Mouse (Mus musculus) hindbrain, postnatal 0 days (tissue): ENCODE measurements around the gene Fam71e1. TPM values are rescaled to one million over a fixed set of nuclear protein-coding genes. Genes with fewer than 3 reads are reported as not detected.

Experiments
- ATAC-seq: fragments of 200-750 bp; cut with Nextera tagmentation; 2 replicates; pipeline ENCODE4 v1.8.0; 2017; ENCODE audit warnings: mild to moderate bottlenecking, moderate TSS enrichment, moderate library complexity
- DNase-seq: peaks from one replicate; pipeline ENCODE4 v3.0.0-alpha.2; 2015; ENCODE audit warnings: low spot score
- H3K27ac ChIP-seq: fragments of 300-500 bp; sonication (generic); 2 replicates; pipeline ENCODE4 v1.5.1; 2014; ENCODE audit warnings: mild to moderate bottlenecking
- H3K27me3 ChIP-seq: fragments of 300-500 bp; sonication (generic); 2 replicates; pipeline ENCODE4 v1.6.1; 2014; ENCODE audit warnings: low read length, mixed read lengths; ENCODE audit not compliant: insufficient read depth
- H3K36me3 ChIP-seq: fragments of 300-500 bp; sonication (generic); 2 replicates; pipeline ENCODE4 v1.6.1; 2014; ENCODE audit warnings: low read length, mixed read lengths; ENCODE audit not compliant: insufficient read depth
- H3K4me1 ChIP-seq: fragments of 300-500 bp; sonication (generic); 2 replicates; pipeline ENCODE4 v1.6.1; 2014; ENCODE audit warnings: antibody characterized with exemption, low read length, mixed read lengths; ENCODE audit not compliant: insufficient read depth
- H3K4me2 ChIP-seq: fragments of 300-500 bp; sonication (generic); 2 replicates; pipeline ENCODE4 v1.6.1; 2014; ENCODE audit warnings: low read depth, mild to moderate bottlenecking, low read length, moderate library complexity, mixed read lengths
- H3K4me3 ChIP-seq: fragments of 300-500 bp; sonication (generic); 2 replicates; pipeline ENCODE4 v1.5.1; 2014; ENCODE audit warnings: low read length
- H3K9ac ChIP-seq: fragments of 300-500 bp; sonication (generic); replicated peaks from 2 replicates; pipeline ENCODE4 v1.6.1; 2014; ENCODE audit warnings: mild to moderate bottlenecking, low read length, moderate library complexity, mixed read lengths
- H3K9me3 ChIP-seq: fragments of 300-500 bp; sonication (generic); 2 replicates; pipeline ENCODE4 v1.6.1; 2016; ENCODE audit warnings: low read length, mixed read lengths
- CTCF ChIP-seq: IDR thresholded peaks from 2 replicates; pipeline ENCODE4 v1.5.1; 2016; ENCODE audit warnings: antibody characterized with exemption, control low read depth, low read depth
- WGBS: fragments of 180-500 bp; shearing (Covaris S2); extraction: QIAGEN DNeasy Blood & Tissue Kit; methylation state at CpG from one replicate; pipeline ENCODE4 v1.1.7; 2014; 5-methylcytosine and 5-hydroxymethylcytosine counted together
- polyA plus RNA-seq: library from polyadenylated mRNA; unstranded; fragments of >200 nt; fragmentation: Nextera tagmentation; extraction: Ambion mirVana; gene quantifications from 2 replicates; pipeline ENCODE4 v1.2.1, GENCODE M21; 2015
- total RNA-seq: library from RNA; depleted of rRNA; stranded (reverse); fragments of >200 nt; gene quantifications from 2 replicates; pipeline ENCODE4 v1.2.3, GENCODE M21; 2014

The Fam71e1 gene
- total and polyA plus RNA-seq, 2 experiments from 2014 or later = 19.8 to 26.7 TPM

DNA sequence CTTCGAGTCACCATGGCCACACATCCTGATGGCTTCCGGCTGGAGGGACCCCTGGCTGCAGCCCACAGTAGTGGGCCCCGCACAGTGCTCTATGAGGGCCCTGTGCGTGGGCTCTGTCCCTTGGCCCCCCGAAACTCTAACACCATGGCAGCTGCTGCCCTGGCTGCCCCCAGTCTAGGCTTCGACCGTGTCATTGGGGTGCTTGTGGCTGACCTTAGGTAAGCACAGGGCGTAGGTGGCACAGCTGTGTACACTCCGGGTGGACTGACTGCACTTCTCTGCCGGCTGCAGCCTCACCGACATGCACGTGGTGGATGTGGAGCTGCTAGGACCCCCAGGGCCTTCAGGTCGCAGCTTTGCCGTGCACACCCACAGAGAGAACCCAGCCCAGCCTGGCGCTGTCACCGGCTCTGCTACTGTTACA, 29.5 kb upstream of the Fam71e1 start:
- Histone ChIP-seq H3K9me3 (no peaks in the 10 kb centered on the region), H3K9ac (no peak overlapping the region), H3K36me3 (peaks cover 19% of the 10 kb centered on the region; the same call in 1 of the 2 replicates), H3K4me2 (no peak overlapping the region), H3K4me1 (peaks cover 31% of the 10 kb centered on the region), H3K27me3 (no peaks in the 10 kb centered on the region), H3K27ac (peak overlapping the region; percentile 89), H3K4me3 (no peak overlapping the region)
- TF ChIP-seq CTCF = no peak
- ATAC-seq (no peak), DNase-seq (peak; percentile 8)
- WGBS = 64% methylated on average over 16 of the region's 16 CpGs

DNA sequence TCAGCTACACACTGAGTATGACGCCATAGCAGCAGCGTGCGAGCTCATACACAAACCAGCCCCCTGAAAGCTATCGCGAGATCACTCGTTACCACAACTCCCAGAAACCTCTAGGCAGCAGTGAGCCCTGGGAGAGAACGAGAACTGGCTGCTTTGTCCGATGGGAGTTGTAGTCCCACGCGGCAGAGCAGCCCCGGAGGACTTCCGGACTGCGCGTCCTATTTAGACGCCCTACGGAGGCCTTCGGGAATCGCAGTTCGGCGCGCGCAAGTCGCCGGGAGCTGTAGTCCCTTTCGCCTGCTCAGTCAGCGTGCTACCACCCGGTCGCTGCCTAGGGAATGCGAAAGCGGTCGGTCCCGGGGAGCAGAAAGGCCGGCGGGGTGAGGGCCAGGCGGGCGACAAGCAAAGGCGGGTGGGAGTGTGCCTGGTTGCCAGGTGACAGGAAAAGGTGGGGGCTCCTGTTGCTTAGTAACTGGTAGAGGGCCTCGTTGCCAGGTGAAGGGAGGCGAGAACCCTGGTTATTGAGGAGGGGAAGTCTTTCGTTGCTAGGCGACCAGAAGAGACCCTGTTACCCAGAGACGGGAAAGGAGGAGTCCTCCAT, 28.5 kb upstream of the Fam71e1 start, which contains the start of gene Josd2:
Gene Josd2, plus strand, starts transcription at position 170 of the 601 bp plus-strand sequence.
- no peak for TF ChIP-seq CTCF
- Histone ChIP-seq H3K36me3 (peaks cover 9% of the 10 kb centered on the region; the same call in 1 of the 2 replicates), H3K27ac (peak within 1 kb of the TSS; percentile 89), H3K27me3 (no peaks in the 10 kb centered on the region), H3K4me3 (peak within 1 kb of the TSS; percentile 55), H3K4me2 (peak within 1 kb of the TSS; percentile 60), H3K4me1 (peaks cover 31% of the 10 kb centered on the region), H3K9ac (peak within 1 kb of the TSS; percentile 67), H3K9me3 (no peaks in the 10 kb centered on the region)
- peak; percentile 98 for DNase-seq
- WGBS = under 1% methylated on average over 42 of the region's 42 CpGs
- peak; percentile 93 for ATAC-seq

DNA sequence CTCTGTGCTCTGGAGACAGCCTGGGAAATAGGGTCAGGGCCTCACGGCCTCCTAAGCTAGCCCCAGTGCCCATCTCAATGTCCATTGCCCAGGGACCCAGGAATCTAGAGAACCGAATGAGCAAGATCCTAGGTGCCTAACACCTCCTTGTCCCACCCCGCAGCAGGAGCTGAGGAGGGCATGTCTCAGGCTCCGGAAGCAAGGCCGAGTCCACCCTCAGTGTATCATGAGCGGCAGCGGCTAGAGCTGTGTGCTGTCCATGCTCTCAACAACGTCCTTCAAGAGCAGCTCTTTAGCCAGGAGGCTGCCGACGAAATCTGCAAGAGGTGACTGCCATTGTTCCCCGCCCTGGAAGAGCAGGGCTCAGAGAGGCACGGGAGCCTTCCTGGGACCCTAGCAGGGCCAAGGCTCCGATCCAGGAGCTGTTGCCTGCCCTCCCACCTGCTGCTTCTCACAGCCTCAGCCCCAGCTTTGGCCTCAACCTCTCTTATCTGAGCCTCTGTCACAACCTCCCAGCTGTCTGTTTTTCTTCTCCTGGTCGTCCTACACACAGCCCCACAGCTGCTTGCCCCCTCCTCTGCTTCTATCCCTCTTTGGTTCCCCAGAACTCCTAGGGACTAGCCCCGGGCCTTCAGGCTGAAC, 27.6 kb upstream of the Fam71e1 start:
- H3K4me1 ChIP-seq = peaks cover 31% of the 10 kb centered on the region
- H3K4me2 ChIP-seq = peak overlapping the region; percentile 60

DNA sequence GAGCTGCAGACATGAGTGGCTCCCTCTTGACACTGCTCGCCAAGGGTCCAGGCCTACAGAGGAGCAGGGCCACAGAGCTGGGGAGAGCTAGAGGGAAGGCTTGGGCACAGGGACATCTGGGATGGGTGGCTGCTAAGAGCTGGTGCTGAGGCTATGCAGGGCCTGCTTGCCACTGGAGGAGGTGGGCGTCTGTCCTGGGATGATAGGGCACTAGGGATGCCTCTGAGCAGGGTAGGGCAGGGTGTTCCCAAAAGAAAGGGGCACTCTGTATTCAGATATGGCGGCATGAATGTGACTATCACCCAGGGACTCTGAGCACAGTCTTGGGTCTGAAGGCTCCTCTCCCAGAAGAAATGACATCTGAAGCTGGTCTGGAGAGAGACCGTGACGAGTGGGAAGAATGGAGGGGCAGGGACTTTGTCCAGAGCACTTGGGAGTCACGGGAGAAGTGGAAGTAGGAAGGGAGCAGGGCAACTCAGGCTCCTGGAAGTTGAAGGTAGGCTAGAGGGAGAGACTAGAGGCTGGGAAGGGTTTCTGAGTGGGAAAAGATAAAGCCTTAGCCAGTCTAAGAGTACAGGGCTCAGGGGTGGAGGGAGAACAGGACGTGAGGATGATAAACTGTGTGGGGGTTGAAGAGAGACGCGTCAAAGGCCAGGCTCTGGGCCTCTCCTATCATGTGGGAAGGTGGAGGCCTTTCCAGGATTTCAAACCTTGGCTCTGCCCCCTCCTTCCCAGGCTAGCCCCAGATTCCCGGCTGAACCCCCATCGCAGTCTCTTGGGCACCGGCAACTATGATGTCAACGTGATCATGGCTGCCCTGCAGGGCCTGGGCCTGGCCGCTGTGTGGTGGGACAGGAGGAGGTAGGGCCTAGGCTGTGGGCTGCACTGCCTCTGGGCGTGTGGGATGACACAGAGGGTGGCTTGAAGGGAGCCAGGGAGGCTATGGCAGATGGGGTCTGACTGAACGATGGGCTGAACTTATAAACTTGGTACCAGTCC, 26.4 kb upstream of the Fam71e1 start:
- no peak for ATAC-seq
- Histone ChIP-seq H3K36me3 (no peaks in the 10 kb centered on the region), H3K4me2 (no peak overlapping the region), H3K27me3 (no peaks in the 10 kb centered on the region), H3K9ac (no peak overlapping the region), H3K9me3 (no peaks in the 10 kb centered on the region), H3K4me3 (no peak overlapping the region), H3K27ac (peak overlapping the region; percentile 89; the same call in 1 of the 2 replicates), H3K4me1 (peaks cover 26% of the 10 kb centered on the region)
- no peak for TF ChIP-seq CTCF
- WGBS = 85% methylated on average over 16 of the region's 16 CpGs
- peak; percentile 1 for DNase-seq

More for the DNA sequence above, 27.6 kb upstream of the Fam71e1 start:
- WGBS = 39% methylated on average over 15 of the region's 15 CpGs
- no peaks in the 10 kb centered on the region for H3K27me3 ChIP-seq
- H3K9ac ChIP-seq = peak overlapping the region; percentile 67
- ATAC-seq = no peak
- DNase-seq = peak; percentile 5
- peaks cover under 1% of the 10 kb centered on the region; the same call in 1 of the 2 replicates for H3K36me3 ChIP-seq
- TF ChIP-seq CTCF = no peak
- H3K4me3 ChIP-seq = peak overlapping the region; percentile 55
- no peaks in the 10 kb centered on the region for H3K9me3 ChIP-seq
- peak overlapping the region; percentile 89 for H3K27ac ChIP-seq

DNA sequence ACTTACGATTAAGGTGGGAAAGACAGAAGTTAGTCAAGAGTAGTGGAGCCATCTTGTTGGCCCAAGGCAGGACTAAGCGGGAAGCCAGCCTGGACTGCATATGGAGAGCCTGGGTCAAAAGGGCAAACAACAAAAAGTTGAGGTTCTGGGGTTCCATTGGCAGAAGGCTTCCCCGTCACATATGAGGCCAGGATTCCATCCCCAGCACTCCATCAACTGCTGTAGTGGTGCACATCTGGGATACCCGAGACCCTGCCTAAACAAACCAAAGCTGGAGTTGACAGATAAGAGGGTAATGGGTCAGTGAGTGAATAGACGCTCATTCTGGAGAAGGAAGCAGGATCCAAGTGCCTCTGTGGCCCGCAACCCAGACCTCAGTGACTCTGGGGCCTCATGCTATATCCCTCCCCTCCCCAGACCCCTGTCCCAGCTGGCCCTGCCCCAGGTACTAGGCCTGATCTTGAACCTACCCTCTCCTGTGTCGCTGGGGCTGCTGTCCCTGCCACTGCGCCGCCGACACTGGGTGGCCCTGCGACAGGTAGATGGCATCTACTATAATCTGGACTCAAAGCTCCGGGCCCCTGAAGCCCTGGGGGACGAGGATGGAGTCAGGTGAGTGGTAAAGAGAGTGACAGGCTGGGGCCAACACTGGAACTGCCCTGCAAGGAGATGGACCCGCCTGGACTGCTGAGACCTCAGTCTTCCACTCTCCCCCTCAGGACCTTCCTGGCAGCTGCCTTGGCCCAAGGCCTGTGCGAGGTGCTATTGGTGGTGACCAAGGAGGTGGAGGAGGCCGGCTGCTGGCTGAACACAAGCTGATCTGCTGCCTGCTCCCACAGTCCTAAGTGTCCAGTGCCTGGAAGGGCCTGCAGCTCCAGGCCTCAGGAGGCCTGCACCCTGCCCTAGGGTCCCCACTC, 25.4 kb upstream of the Fam71e1 start:
- no peak overlapping the region for H3K4me2 ChIP-seq
- WGBS = 84% methylated on average over 16 of the region's 16 CpGs
- H3K4me1 ChIP-seq = peaks cover 20% of the 10 kb centered on the region
- no peak for TF ChIP-seq CTCF
- ATAC-seq (no peak), DNase-seq (peak; percentile 0)
- no peak overlapping the region for H3K9ac ChIP-seq
- no peaks in the 10 kb centered on the region for H3K36me3 ChIP-seq
- no peak overlapping the region for H3K27ac ChIP-seq
- H3K4me3 ChIP-seq = no peak overlapping the region
- no peaks in the 10 kb centered on the region for H3K27me3 ChIP-seq
- no peaks in the 10 kb centered on the region for H3K9me3 ChIP-seq
